Mouse (Mus musculus) liver, postnatal 0 days (tissue): ENCODE measurements around the gene Sco2.

Experiments used
- CTCF ChIP-seq: sonication (generic); IDR thresholded peaks from 2 replicates; pipeline ENCODE4 v1.5.1; 2016; ENCODE audit warnings: antibody characterized with exemption, low read depth
- EP300 ChIP-seq: IDR thresholded peaks from 2 replicates; pipeline ENCODE4 v1.6.1; 2016; ENCODE audit warnings: antibody characterized with exemption, low read depth, mild to moderate bottlenecking

DNA sequence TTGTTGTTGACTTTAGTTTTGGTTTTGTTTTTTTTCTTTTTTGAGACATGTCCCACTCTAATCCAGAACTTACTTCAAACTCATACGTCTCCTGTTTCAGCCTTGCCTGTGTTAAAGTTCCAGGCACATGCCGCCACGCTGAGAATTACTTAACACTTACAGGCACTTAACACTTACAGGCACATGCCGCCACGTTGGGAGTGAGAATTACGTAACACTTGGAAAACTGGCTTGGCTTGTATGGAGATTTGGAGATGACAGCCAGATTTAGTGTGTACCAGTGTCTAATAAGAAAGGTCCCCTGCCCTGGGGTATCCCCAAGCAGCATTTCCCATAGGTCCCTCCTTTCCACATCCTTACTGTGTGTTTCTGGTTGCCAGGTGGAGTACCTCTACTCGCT is 10.6 kb downstream of the Sco2 start:
- TF ChIP-seq CTCF (no peak), EP300 (no peak)
